Mouse (Mus musculus): ENCODE data around the gene Lypd6. TPM values are rescaled to one million over a fixed set of nuclear protein-coding genes. Genes with fewer than 3 reads are reported as not detected.

The Lypd6 gene
- polyA plus RNA-seq, 1 experiment = 3.9 TPM

DNA sequence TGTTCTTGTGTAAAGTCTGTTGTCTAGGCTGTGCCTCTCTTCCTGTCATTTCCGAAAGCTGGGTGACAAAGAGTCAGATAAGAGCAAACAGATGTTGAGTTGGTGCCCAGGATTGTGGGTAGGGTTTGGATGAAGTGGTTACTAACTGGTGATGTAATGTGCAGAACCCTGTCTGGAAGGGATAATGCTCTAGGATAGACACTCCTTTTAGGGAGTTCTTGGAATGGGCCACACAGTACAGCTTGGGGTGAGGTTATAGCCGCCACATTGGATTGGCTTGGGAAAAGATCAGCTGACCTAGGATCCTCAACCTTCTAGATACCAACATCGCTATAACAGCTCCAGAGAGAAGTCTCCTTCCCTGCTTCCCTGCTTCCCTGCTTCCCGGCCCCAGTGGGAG lies 5.9 kb downstream of the Lypd6 start:
- no peaks in the 10 kb centered on the region for H3K27me3 ChIP-seq (ENCODE audit: control insufficient read depth, insufficient read depth, insufficient read length)
- H3K4me3 ChIP-seq = no peak overlapping the region
- H3K79me2 ChIP-seq (ENCODE audit: control insufficient read depth, insufficient read depth) = peaks cover 4% of the 10 kb centered on the region
- peak overlapping the region; percentile 46 for H3K4me2 ChIP-seq (ENCODE audit: low read depth)
- no peak overlapping the region for H3ac ChIP-seq (ENCODE audit: control insufficient read depth, insufficient read length)
- TF ChIP-seq CEBPB (IDR thresholded peaks at IDR 0.05; ENCODE audit: insufficient read depth, poor library complexity, severe bottlenecking) (0 out of 2 replicates have a peak, but pooled peaks have one; percentile 4), MYOD1 (IDR thresholded peaks at IDR 0.05; ENCODE audit: control insufficient read depth in 1 of 3, insufficient read length in 2 of 3, low read depth in 2 of 3) (peak in 2 of 3 experiments; percentile 27 to 41), SRF (IDR thresholded peaks at IDR 0.05; ENCODE audit: control insufficient read depth, insufficient read length, low read depth) (peak; percentile 74), TCF3 (IDR thresholded peaks at IDR 0.05; ENCODE audit: insufficient read length, low read depth) (no peak), MYOG (IDR thresholded peaks at IDR 0.05; ENCODE audit: control insufficient read depth in 1 of 3, insufficient read depth in 1 of 3, insufficient read length in 2 of 3, low read depth in 2 of 3) (no peak), USF1 (IDR thresholded peaks at IDR 0.05; ENCODE audit: low read depth) (peak; percentile 64)
- H3K36me3 ChIP-seq (ENCODE audit: control insufficient read depth, insufficient read depth) = no peaks in the 10 kb centered on the region

GRCm38 (mm10) chr2:50084746-50085145 lies 18.5 kb downstream of the Lypd6 start:
- Histone ChIP-seq H3K27me3 (ENCODE audit: control insufficient read depth, insufficient read depth, insufficient read length) (no peaks in the 10 kb centered on the region), H3K79me2 (ENCODE audit: control insufficient read depth, insufficient read depth) (no peaks in the 10 kb centered on the region), H3K36me3 (ENCODE audit: control insufficient read depth, insufficient read depth) (no peaks in the 10 kb centered on the region), H3K4me2 (ENCODE audit: low read depth) (peak overlapping the region; percentile 37), H3ac (ENCODE audit: control insufficient read depth, insufficient read length) (no peak overlapping the region), H3K4me3 (no peak overlapping the region)
- TF ChIP-seq MYOG (IDR thresholded peaks at IDR 0.05; ENCODE audit: control insufficient read depth in 1 of 3, insufficient read depth in 1 of 3, insufficient read length in 2 of 3, low read depth in 2 of 3) (peak in 2 of 3 experiments; percentile 52 to 56), POLR2AphosphoS2 (IDR thresholded peaks at IDR 0.05; ENCODE audit: insufficient read length, low read depth) (no peak), TCF3 (IDR thresholded peaks at IDR 0.05; ENCODE audit: insufficient read length, low read depth) (peak; percentile 8), SRF (IDR thresholded peaks at IDR 0.05; ENCODE audit: control insufficient read depth, insufficient read length, low read depth) (no peak), CEBPB (IDR thresholded peaks at IDR 0.05; ENCODE audit: insufficient read depth, poor library complexity, severe bottlenecking) (no peak), MYOD1 (IDR thresholded peaks at IDR 0.05; ENCODE audit: control insufficient read depth in 1 of 3, insufficient read length in 2 of 3, low read depth in 2 of 3) (peak in 2 of 3 experiments; percentile 60 to 68), TCF12 (IDR thresholded peaks at IDR 0.05; ENCODE audit: insufficient read depth, poor library complexity, severe bottlenecking) (peak; percentile 68)

- Histone ChIP-seq H3K4me2 (ENCODE audit: low read depth) (no peak overlapping the region), H3K27me3 (ENCODE audit: control insufficient read depth, insufficient read depth, insufficient read length) (no peaks in the 10 kb centered on the region), H3K79me2 (ENCODE audit: control insufficient read depth, insufficient read depth) (no peaks in the 10 kb centered on the region), H3K4me3 (no peak overlapping the region), H3K36me3 (ENCODE audit: control insufficient read depth, insufficient read depth) (no peaks in the 10 kb centered on the region), H3ac (ENCODE audit: control insufficient read depth, insufficient read length) (no peak overlapping the region)
- TF ChIP-seq MAX (IDR thresholded peaks at IDR 0.05; ENCODE audit: low read depth) = no peak
- no peak for TF ChIP-seq REST (IDR thresholded peaks at IDR 0.05; ENCODE audit: insufficient read depth, insufficient read length)
- TF ChIP-seq POLR2A (IDR thresholded peaks at IDR 0.05; ENCODE audit: insufficient read length, low read depth) = no peak
- TF ChIP-seq POLR2AphosphoS2 (IDR thresholded peaks at IDR 0.05; ENCODE audit: insufficient read length, low read depth) = no peak
- no peak for TF ChIP-seq SRF (IDR thresholded peaks at IDR 0.05; ENCODE audit: control insufficient read depth, insufficient read length, low read depth)
- TF ChIP-seq MYOD1 (IDR thresholded peaks at IDR 0.05; ENCODE audit: control insufficient read depth in 1 of 3, insufficient read length in 2 of 3, low read depth in 2 of 3) = no peak
- TF ChIP-seq CEBPB (IDR thresholded peaks at IDR 0.05; ENCODE audit: insufficient read depth, poor library complexity, severe bottlenecking) = no peak
- TF ChIP-seq E2F4 (IDR thresholded peaks at IDR 0.05; ENCODE audit: insufficient read depth) = no peak
- no peak for TF ChIP-seq TCF3 (IDR thresholded peaks at IDR 0.05; ENCODE audit: insufficient read length, low read depth)
- no peak for TF ChIP-seq MYOG (IDR thresholded peaks at IDR 0.05; ENCODE audit: control insufficient read depth in 1 of 3, insufficient read depth in 1 of 3, insufficient read length in 2 of 3, low read depth in 2 of 3)
- no peak for TF ChIP-seq USF1 (IDR thresholded peaks at IDR 0.05; ENCODE audit: low read depth)
- TF ChIP-seq TCF12 (IDR thresholded peaks at IDR 0.05; ENCODE audit: insufficient read depth, poor library complexity, severe bottlenecking) = no peak
Measured at GRCm38 (mm10) chr2:50087761-50088160, 21.5 kb downstream of the Lypd6 start.

DNA sequence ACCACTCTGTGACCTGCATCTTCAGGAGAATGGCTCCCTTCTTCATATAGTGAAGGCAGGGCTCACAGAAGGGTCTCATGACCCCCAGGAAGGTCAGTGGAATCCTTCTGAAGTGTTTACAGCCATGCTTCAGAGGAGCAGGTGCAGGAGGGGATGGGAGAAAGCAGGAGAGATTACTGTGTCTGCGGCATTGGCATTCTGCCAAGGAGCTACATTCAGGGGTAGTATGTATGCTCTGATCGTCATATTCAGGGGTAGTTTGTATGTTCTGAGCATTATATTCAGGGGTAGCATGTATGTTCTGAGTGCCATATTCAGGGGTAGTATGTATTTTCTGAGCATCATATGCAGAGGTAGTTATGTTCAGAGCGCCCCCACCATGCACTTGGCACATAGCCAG lies 30.1 kb downstream of the Lypd6 start:
- peak in 2 of 3 experiments; percentile 32 to 51 for TF ChIP-seq MYOD1 (IDR thresholded peaks at IDR 0.05; ENCODE audit: control insufficient read depth in 1 of 3, insufficient read length in 2 of 3, low read depth in 2 of 3)
- TF ChIP-seq MYOG (IDR thresholded peaks at IDR 0.05; ENCODE audit: control insufficient read depth in 1 of 3, insufficient read depth in 1 of 3, insufficient read length in 2 of 3, low read depth in 2 of 3) = peak in 1 of 3 experiments; percentile 16
- no peak for TF ChIP-seq MAX (IDR thresholded peaks at IDR 0.05; ENCODE audit: low read depth)
- no peaks in the 10 kb centered on the region for H3K27me3 ChIP-seq (ENCODE audit: control insufficient read depth, insufficient read depth, insufficient read length)

GRCm38 (mm10) chr2:50100364-50101151 lies 34.3 kb downstream of the Lypd6 start:
- no peak overlapping the region for H3K4me3 ChIP-seq
- H3ac ChIP-seq (ENCODE audit: control insufficient read depth, insufficient read length) = no peak overlapping the region
- H3K79me2 ChIP-seq (ENCODE audit: control insufficient read depth, insufficient read depth) = no peaks in the 10 kb centered on the region
- no peaks in the 10 kb centered on the region for H3K27me3 ChIP-seq (ENCODE audit: control insufficient read depth, insufficient read depth, insufficient read length)
- TF ChIP-seq MYOD1 (IDR thresholded peaks at IDR 0.05; ENCODE audit: control insufficient read depth in 1 of 3, insufficient read length in 2 of 3, low read depth in 2 of 3) (no peak), TCF3 (IDR thresholded peaks at IDR 0.05; ENCODE audit: insufficient read length, low read depth) (no peak), MYOG (IDR thresholded peaks at IDR 0.05; ENCODE audit: control insufficient read depth in 1 of 3, insufficient read depth in 1 of 3, insufficient read length in 2 of 3, low read depth in 2 of 3) (peak in 1 of 3 experiments; percentile 9)
- no peaks in the 10 kb centered on the region for H3K36me3 ChIP-seq (ENCODE audit: control insufficient read depth, insufficient read depth)
- H3K4me2 ChIP-seq (ENCODE audit: low read depth) = no peak overlapping the region

More for the DNA sequence above, 30.1 kb downstream of the Lypd6 start:
- Histone ChIP-seq H3ac (ENCODE audit: control insufficient read depth, insufficient read length) (no peak overlapping the region), H3K36me3 (ENCODE audit: control insufficient read depth, insufficient read depth) (no peaks in the 10 kb centered on the region), H3K79me2 (ENCODE audit: control insufficient read depth, insufficient read depth) (peaks cover 5% of the 10 kb centered on the region), H3K4me3 (no peak overlapping the region), H3K4me2 (ENCODE audit: low read depth) (no peak overlapping the region)

All from myocyte (in vitro differentiated cells).